Mouse (Mus musculus) liver, embryonic 16.5 days (tissue): ENCODE results near the gene Pik3c2g. TPM values are rescaled to one million over a fixed set of nuclear protein-coding genes. Genes with fewer than 3 reads are reported as not detected.

Experiments
- ATAC-seq: fragments of 200-750 bp; cut with Nextera tagmentation; 2 replicates; pipeline ENCODE4 v1.8.0; 2017; ENCODE audit warnings: low read depth, mild to moderate bottlenecking, moderate number of reproducible peaks, moderate library complexity
- H3K27ac ChIP-seq: fragments of 300-500 bp; sonication (generic); 2 replicates; pipeline ENCODE4 v1.5.1; 2014; ENCODE audit warnings: mild to moderate bottlenecking, low read length
- H3K27me3 ChIP-seq: fragments of 300-500 bp; sonication (generic); 2 replicates; pipeline ENCODE4 v1.6.1; 2014; ENCODE audit warnings: low read depth, low read length, mixed read lengths; ENCODE audit not compliant: control insufficient read depth, insufficient read depth
- H3K36me3 ChIP-seq: fragments of 300-500 bp; sonication (generic); 2 replicates; pipeline ENCODE4 v1.6.1; 2014; ENCODE audit warnings: mild to moderate bottlenecking; ENCODE audit not compliant: control insufficient read depth, insufficient read depth
- H3K4me1 ChIP-seq: fragments of 300-500 bp; sonication (generic); 2 replicates; pipeline ENCODE4 v1.6.1; 2014; ENCODE audit warnings: low read depth, low read length, mixed read lengths; ENCODE audit not compliant: control insufficient read depth
- H3K4me2 ChIP-seq: fragments of 300-500 bp; sonication (generic); 2 replicates; pipeline ENCODE4 v1.6.1; 2014; ENCODE audit warnings: low read depth, low read length, mixed read lengths
- H3K4me3 ChIP-seq: fragments of 300-500 bp; sonication (generic); 2 replicates; pipeline ENCODE4 v1.5.1; 2014; ENCODE audit warnings: low read depth, mild to moderate bottlenecking, low read length
- H3K9ac ChIP-seq: fragments of 300-500 bp; sonication (generic); 2 replicates; pipeline ENCODE4 v1.6.1; 2014; ENCODE audit warnings: low read depth, low read length
- H3K9me3 ChIP-seq: fragments of 300-500 bp; sonication (generic); replicated peaks from 2 replicates; pipeline ENCODE4 v1.6.1; 2016; ENCODE audit warnings: low read length; ENCODE audit not compliant: control insufficient read depth
- WGBS: fragments of 180-500 bp; shearing (Covaris S2); extraction: QIAGEN DNeasy Blood & Tissue Kit; methylation state at CpG from one replicate; pipeline ENCODE4 v1.1.7; 2014; ENCODE audit not compliant: insufficient replicate concordance; 5-methylcytosine and 5-hydroxymethylcytosine counted together
- polyA plus RNA-seq: library from polyadenylated mRNA; unstranded; fragments of >200 nt; fragmentation: Nextera tagmentation; extraction: Ambion mirVana; gene quantifications from 2 replicates; pipeline ENCODE4 v1.2.1, GENCODE M21; 2015

The Pik3c2g gene
- polyA plus RNA-seq, 1 experiment from 2014 or later = 5.7 TPM

DNA sequence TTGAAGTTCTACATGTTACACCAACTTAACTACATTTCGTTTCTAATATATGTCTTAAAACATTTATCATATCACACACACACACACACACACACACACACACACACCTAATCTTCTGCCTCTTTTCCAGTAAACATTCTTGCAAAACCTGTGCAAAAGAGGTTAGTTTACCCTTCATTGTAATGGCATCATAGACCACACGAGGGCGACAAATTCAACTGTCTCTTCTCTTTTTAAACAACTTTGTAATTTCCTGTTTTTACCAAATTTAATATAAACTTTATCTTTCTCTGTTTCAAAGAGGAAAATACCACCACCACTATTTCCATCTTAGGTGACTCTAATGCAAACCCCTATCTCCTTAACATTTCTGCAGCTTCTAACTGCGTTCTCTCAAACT is 68.4 kb downstream of the Pik3c2g start:
- H3K4me2 ChIP-seq = no peak overlapping the region
- no peaks in the 10 kb centered on the region; the same call in 1 of the 2 replicates for H3K36me3 ChIP-seq
- no peak overlapping the region for H3K9ac ChIP-seq
- H3K4me1 ChIP-seq = no peaks in the 10 kb centered on the region
- WGBS = 29% methylated on average over 4 of the region's 4 CpGs
- ATAC-seq = no peak
- no peak overlapping the region for H3K4me3 ChIP-seq
- no peaks in the 10 kb centered on the region; the same call in 1 of the 2 replicates for H3K9me3 ChIP-seq
- H3K27ac ChIP-seq = no peak overlapping the region
- H3K27me3 ChIP-seq = no peaks in the 10 kb centered on the region

DNA sequence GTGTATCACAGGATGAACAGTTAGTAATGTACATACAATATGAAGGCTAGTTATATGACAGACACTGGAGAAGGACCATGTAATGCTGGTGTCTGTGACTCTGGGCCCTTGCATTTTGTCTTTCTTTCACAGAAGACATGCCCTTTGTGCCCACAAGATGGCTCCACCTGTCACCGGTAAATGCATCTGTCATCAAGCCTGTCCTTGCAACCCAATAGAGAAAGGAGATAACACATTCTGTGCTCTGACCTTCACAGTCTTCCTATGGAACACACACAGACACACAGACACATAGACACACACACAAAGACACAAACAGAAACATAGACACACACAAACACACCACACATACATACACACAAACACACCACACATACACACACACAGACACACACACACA is 75.4 kb downstream of the Pik3c2g start:
- Histone ChIP-seq H3K4me1 (no peaks in the 10 kb centered on the region), H3K9me3 (no peaks in the 10 kb centered on the region), H3K36me3 (no peaks in the 10 kb centered on the region), H3K27me3 (no peaks in the 10 kb centered on the region), H3K9ac (no peak overlapping the region), H3K27ac (no peak overlapping the region), H3K4me2 (no peak overlapping the region), H3K4me3 (no peak overlapping the region)
- no peak for ATAC-seq
- 54% methylated on average over 1 of the region's 1 CpGs for WGBS

DNA sequence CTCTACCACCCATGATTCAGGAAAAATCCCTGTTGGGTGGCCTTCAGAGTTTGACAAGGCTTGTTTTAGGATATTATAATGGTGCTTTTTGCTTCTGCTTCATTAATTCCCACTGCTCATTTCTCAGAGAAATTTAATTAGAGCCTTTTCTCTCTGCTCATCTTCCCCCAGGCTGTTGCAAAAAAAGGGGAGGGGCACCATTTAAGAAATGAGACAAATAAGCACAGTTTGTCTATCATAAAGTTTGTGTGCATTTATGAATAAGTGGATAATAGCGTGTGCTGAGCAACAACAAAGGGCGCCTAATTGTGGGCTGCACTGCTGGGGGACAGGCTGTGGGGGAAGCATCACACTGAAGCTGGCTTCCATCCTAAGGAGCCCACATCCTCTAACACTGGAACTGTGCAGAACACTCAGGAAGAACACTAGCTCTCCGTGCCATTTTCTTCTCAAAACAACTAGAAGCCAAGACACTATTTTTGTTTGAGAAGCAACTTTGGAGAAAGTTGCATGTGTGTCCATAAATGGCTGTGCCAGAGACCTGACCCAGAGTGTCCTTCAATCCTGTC is 131.5 kb downstream of the Pik3c2g start:
- Histone ChIP-seq H3K4me3 (no peak overlapping the region), H3K27ac (no peak overlapping the region), H3K4me2 (no peak overlapping the region), H3K27me3 (no peaks in the 10 kb centered on the region), H3K9me3 (no peaks in the 10 kb centered on the region; the same call in 1 of the 2 replicates), H3K9ac (no peak overlapping the region), H3K36me3 (no peaks in the 10 kb centered on the region), H3K4me1 (no peaks in the 10 kb centered on the region)
- WGBS = 77% methylated on average over 3 of the region's 3 CpGs
- ATAC-seq = no peak

DNA sequence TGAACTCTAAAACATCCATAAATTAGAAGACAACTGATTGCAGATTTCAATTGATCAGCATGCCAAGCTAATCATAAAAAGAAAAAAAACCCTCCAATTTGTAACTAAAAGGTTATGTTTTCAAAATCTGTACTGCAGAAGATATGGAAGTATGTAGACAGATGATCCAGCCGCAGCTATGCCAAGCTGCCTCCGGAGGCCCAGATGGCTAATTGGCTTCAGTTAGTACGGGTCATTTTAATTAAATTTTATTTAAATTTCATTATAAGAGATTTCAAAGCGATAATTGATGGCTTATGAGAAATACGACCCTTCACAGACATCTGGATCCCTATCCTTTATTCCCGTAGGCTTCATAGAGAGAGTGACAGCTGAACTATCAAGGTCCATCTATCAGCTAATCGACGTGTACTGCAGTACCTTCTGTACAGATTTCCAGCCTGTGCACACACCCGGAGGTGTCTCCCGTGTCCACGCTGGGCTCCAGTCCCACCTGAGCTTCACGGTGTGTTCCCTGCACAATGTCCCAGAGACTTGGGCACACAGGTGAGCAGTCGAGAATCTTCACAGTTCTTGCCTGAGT is 132.7 kb downstream of the Pik3c2g start:
- ATAC-seq = no peak
- H3K27ac ChIP-seq = no peak overlapping the region
- no peak overlapping the region for H3K9ac ChIP-seq
- no peaks in the 10 kb centered on the region for H3K27me3 ChIP-seq
- H3K4me2 ChIP-seq = no peak overlapping the region
- H3K36me3 ChIP-seq = no peaks in the 10 kb centered on the region
- 73% methylated on average over 13 of the region's 13 CpGs for whole genome bisulfite sequencing
- H3K4me3 ChIP-seq = no peak overlapping the region
- no peaks in the 10 kb centered on the region for H3K4me1 ChIP-seq
- H3K9me3 ChIP-seq = no peaks in the 10 kb centered on the region; the same call in 1 of the 2 replicates

DNA sequence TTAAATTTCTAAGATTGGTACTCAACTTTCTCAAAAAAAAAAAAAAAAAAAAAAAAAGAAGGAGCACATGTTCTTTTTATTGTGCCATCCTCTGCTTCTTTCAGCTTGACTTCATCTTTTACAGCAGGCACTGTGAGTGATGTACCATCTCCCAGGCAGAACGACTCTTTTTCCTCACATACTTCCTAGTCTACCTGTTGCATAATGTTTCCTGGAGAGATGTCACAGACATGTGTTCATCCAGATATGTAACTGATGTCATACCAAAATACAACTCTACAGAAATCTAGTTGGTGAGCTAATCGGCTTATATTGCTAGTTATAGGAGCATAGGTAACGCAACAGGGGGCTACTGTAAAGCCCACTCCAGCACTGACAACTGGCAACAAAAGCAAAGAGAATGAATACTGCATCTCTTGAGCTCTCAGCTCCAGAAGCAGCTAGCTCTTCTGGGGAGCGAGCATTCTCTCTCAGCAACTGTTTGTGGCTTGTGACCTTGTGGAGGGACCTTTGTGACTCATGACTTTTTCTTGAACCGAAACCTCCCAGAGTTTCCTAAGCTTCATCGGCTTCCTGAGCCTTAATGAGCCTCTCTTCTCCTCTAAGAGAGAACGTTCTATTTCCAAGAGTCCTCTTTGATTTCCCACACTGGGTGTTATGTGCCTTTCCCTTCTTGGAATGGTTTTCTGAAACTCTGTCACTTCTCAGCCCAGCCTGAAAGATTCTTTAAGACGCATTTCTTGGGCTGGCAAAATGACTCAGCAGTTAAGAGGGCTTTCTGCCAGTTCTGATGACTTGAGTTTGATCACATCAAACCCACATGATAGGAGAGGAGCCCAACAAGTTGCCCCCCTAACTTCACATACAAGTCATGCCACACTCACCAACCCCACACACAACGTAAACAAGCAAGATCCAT is 148.9 kb downstream of the Pik3c2g start:
- Histone ChIP-seq H3K36me3 (no peaks in the 10 kb centered on the region), H3K27ac (no peak overlapping the region), H3K4me1 (no peaks in the 10 kb centered on the region), H3K9ac (no peak overlapping the region), H3K4me3 (no peak overlapping the region), H3K4me2 (no peak overlapping the region), H3K27me3 (no peaks in the 10 kb centered on the region), H3K9me3 (no peaks in the 10 kb centered on the region)
- WGBS = 56% methylated on average over 9 of the region's 9 CpGs
- ATAC-seq = no peak

DNA sequence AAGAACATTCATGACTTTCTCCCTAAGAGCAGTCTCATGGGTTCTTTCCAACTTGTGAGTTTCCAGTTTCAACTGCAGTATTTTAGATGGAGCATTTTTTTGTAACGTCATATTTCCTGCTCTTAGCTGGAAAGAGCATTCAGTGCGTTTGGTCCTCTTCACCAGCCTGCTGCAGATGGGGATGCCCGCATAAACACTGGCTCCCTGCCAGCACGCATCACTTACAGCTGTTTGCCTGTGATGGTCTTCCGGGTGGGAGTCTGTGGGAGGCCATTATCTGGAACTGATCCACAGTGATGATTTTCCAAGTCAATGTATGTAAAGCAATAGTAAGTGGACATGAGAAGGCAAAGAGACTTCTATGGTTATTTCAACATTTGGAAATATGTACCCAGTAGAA is 151.3 kb downstream of the Pik3c2g start:
- no peaks in the 10 kb centered on the region for H3K9me3 ChIP-seq
- WGBS = 65% methylated on average over 5 of the region's 5 CpGs
- ATAC-seq = no peak

DNA sequence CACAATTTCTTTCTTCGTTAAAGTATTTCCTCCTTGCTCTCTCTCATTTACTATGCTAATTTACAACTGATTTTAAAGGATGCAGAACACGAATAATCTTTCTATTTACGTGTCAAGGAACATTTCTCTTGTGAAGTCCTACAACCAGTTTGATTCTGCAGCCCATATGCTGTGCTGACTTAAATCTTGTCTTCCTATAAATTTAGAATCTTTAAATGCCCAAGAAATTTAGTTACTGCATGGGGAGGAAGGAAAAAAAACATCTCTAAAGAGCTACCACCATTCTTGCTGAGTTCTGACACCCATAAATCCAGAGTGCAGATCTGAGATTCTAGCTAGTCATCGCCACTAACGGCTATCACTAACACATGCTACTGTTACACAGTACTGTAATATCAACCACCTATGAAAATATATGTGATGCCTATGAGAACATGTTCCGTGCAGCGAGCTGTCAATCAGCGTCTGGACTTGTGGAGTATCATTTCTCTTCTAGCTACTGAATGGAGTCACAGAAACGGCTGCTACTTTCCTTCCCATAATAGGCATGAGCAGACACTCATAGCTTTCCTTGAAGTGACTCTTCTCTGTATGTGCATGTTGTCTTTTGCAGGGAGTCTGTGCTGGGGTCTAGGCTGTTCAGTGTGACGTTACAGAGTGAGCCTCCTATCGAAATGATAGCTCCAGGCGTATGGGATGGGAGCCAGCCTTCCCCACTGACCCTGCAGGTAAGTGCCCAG is 155.8 kb downstream of the Pik3c2g start:
- Histone ChIP-seq H3K9ac (no peak overlapping the region), H3K4me1 (no peaks in the 10 kb centered on the region), H3K36me3 (no peaks in the 10 kb centered on the region), H3K4me2 (no peak overlapping the region), H3K27ac (no peak overlapping the region), H3K27me3 (no peaks in the 10 kb centered on the region), H3K9me3 (no peaks in the 10 kb centered on the region), H3K4me3 (no peak overlapping the region)
- ATAC-seq = no peak
- 67% methylated on average over 12 of the region's 12 CpGs for WGBS

More for the DNA sequence above, 151.3 kb downstream of the Pik3c2g start:
- Histone ChIP-seq H3K27ac (no peak overlapping the region), H3K27me3 (no peaks in the 10 kb centered on the region), H3K9ac (no peak overlapping the region), H3K4me1 (no peaks in the 10 kb centered on the region), H3K4me3 (no peak overlapping the region), H3K4me2 (no peak overlapping the region), H3K36me3 (no peaks in the 10 kb centered on the region)

DNA sequence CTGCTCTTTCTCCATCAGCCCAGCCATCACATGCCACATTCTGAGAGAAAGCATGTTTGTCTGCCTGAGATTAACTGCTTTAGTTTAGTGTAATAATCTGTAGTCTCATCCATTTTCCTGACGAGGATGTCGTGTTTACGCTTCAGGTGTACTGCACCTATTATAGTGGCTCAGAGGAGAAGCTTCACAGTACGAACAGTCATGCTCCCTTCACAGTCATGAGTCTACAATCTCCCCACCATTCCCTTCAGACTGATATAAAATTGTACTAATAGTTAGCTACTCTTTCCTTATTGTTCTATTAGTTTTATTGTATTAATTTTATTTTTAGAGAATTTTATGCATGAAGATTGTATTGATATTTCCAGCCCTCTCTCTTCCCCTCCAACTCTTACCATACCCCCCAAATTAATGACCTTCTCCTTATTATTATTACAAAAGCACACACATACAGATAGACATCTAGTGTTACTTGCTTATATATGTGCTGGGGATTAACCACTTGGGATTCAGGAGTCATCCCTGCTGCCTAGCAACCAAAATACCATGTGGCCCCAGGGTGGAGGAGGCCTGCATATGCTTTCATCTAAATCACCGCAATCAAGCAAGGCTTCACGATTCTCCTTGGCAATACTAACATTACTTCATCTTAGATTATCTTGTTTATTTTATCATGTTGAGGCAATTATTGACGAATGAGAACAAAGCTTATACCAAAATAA is 159.9 kb downstream of the Pik3c2g start:
- Histone ChIP-seq H3K27ac (no peak overlapping the region), H3K4me3 (no peak overlapping the region), H3K9me3 (no peaks in the 10 kb centered on the region), H3K9ac (no peak overlapping the region), H3K36me3 (no peaks in the 10 kb centered on the region), H3K4me1 (no peaks in the 10 kb centered on the region), H3K4me2 (no peak overlapping the region), H3K27me3 (no peaks in the 10 kb centered on the region)
- 60% methylated on average over 7 of the region's 7 CpGs for WGBS
- ATAC-seq = no peak
